Mouse (Mus musculus) layer of hippocampus, postnatal 10 days (tissue): Measurements from ENCODE around the gene Rbbp6. TPM values are rescaled to one million over a fixed set of nuclear protein-coding genes. Genes with fewer than 3 reads are reported as not detected.

Source experiments
- DNase-seq, 2 experiments: peaks; one replicate each; pipeline ENCODE4 v3.0.0; 2021; ENCODE audit warnings: low spot score in 2 of 2
- total RNA-seq, 2 experiments: library from RNA; stranded (reverse); gene quantifications; 2 replicates each; pipeline ENCODE4 v1.2.3; 2021

The Rbbp6 gene
- total RNA-seq, 2 experiments from 2014 or later, result 64.8 to 68.6 TPM

DNA sequence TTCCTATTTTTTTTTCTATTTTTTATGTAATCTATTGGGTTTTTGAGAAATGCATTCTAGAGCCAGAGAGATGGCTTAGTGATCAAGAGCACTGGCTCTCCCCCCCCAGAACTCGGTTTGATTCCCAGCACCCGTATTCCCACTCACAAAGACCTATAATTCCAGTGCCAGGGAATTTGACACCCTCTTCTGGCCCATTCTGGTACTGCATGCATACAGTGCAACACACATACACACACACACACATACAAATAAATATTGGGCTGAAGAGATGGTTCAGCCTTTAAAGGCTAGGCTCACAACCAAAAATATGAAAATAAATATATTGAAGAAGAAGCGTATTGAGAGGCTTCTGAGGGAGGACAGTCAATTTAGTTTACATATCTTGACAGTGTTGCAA is 79.7 kb downstream of the Rbbp6 start:
- no peak for DNase-seq

DNA sequence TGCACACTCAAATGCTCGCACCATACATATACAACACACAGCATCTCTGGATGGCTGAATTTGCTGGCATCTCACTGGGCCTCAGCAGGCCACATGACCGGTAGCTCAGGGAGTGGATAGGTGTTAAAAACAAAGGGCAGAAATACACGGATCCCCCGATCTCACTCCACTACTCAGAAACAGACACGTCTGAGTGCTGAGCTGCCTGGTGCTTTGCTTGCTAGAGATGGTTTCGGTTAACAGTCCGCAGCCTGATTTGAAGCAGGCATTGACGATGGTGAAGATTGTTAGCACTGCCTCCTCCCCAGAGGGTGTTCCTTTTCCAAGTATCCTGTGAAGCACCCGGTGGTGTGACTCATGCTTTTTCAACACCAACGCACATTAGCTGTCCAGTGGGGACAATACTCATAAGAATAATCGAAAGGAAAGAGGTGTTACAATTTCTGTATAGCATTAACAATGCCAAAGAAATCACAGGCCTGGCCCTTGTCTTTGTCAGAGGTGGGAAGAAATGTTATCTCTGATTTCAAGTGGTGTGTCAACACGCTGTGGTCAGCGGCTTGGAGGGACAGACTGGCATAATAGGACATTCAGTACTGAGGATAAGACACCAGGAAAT is 81.1 kb downstream of the Rbbp6 start:
- DNase-seq, result no peak

Other genes starting within 250 kb of the Rbbp6 start
- gene Tnrc6a, start 158.2 kb downstream of the Rbbp6 start, total RNA-seq, result 10 to 100 TPM; 58.4 to 58.8 TPM
- gene Slc5a11, start 249.1 kb downstream of the Rbbp6 start, total RNA-seq, result under 1 TPM in 1 of 2 experiments, not detected in 1; 0.25 TPM